Mouse (Mus musculus) spleen, postnatal 4 days (tissue): Measurements from ENCODE around the gene Psmb9.
A peak's percentile ranks its signal among the peaks of the same experiment; 100 is the strongest.

Source experiments
- DNase-seq, 2 experiments: peaks; one replicate each; pipeline ENCODE4 v3.0.0; 2022; ENCODE audit warnings: low spot score in 2 of 2

The Psmb9 gene

GRCm38 (mm10) chr17:34205746-34206176, 18.2 kb upstream of the Psmb9 start:
- DNase-seq, result peak; percentile 46 to 75

DNA sequence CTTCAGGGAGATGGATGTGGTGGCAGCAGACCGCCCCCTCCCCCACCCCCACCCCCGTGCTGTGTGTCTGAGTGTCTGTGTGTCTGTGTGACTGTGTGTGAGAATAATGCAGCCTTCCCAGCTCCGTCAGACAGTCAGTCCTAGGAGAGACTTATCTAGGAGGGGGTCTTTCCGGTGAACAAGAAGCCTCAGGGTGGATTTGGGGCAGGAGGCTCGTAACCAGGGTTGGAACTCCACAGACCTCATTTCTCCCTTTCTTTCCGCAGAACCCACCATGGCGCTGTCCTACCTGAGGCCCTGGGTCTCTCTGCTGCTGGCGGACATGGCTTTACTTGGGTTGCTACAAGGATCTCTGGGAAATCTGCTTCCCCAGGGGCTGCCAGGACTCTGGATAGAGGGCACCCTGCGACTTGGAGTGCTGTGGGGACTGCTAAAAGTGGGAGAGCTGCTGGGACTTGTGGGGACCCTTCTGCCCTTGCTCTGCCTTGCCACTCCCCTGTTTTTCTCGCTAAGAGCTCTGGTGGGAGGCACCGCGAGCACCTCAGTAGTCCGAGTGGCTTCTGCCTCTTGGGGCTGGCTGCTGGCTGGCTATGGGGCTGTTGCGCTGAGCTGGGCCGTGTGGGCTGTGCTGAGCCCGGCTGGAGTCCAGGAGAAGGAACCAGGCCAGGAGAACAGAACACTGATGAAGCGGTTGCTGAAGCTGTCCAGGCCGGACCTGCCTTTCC, 17.6 kb upstream of the Psmb9 start:
- DNase-seq, result peak; percentile 42 to 77

DNA sequence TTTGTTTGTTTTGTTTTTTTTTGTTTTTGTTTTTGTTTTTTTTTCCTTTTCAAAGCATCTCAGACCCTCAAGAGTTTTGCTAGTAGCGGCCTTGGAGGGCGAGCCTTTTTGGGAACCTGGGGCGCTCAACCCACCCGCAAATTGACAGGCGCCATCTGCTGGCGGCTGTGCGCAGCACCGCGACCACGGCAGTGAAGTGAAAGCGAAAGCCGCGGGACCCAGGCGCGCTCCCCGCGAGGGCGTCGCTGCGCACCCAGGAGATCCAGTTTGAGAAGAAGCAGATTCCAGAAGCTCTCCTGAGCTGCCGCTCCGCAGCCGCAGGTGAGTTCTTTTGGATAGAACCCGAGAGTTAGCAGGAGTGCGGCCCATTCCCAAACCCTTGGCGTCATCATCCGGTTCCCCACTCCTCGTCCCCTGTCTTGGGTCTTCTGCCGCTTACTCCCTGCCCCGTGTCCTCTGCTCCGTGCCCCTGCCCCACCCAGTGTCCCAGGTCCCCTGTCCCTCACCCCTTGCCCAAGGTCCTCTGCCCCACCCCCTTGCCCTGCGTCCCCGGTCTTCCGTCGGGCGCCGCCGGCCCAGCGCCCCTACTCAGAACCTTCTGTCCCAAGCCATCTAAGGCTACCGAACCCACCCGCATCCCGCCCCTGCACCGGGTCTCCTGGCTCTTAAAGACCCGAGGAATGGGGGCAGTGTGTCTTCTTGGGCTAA, 16.9 kb upstream of the Psmb9 start:
- peak; percentile 93 to 98 for DNase-seq

DNA sequence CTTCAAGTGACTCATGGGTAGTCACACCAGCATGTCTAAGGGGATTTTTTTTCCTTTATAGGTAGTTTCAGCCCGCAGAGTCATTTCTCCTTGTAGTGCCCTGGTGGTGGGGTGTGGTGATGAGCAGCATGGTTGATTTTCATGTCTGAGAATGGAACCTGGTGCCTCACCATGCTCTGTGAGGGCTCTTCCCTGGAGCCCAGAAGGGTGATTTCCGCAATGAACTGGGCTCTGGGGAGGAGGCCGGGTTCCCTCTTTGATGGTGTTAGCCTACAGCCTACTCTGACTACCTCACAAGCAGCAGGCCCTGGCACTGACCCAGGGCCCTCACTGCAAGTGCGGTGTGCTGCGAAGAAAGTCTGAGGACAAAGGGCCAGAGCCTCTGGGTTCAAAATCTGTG, 15.9 kb upstream of the Psmb9 start, which contains the start of gene Tap2:
Gene Tap2 (plus strand): TSS at position 84 of the 400 bp plus-strand sequence.
- no peak for DNase-seq

- DNase-seq, result no peak
These were observed 15.3 kb upstream of the Psmb9 start for GRCm38 (mm10) chr17:34202760-34203442.

GRCm38 (mm10) chr17:34201506-34202055, 14.0 kb upstream of the Psmb9 start:
- no peak for DNase-seq

DNA sequence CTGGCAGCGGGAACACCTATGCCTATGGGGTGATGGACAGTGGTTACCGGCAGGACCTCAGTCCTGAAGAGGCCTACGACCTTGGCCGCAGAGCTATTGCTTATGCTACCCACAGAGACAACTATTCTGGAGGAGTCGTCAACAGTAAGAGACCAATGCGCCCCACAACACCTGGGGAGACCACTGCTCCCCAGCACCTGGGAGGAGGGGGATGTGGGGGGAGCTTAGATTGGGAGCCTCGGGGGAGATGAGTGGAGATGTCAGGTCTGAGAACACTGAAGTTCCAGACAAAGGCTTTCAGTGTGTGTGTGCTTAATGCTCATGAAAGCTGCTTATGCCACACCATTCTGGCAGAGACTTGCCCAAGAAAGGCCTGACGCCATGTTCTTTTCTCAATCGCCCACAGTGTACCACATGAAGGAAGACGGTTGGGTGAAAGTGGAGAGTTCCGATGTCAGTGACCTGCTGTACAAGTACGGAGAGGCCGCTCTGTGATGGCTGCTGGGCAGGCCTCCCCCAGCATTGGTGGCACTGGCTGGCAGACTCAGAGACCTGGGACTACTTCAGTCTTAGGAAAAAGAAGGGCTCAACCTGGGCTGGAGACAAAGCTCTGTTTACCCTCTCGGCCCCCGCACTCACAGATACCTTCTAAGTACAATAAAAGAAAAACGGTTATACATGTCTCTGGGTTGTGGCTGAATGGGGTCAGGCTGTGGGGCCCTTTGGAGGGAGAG, 13.4 kb upstream of the Psmb9 start:
- DNase-seq, result no peak

GRCm38 (mm10) chr17:34200047-34200446, 12.5 kb upstream of the Psmb9 start:
- DNase-seq, result no peak

- DNase-seq, result no peak
These were observed 11.6 kb upstream of the Psmb9 start for GRCm38 (mm10) chr17:34199050-34199619.

DNA sequence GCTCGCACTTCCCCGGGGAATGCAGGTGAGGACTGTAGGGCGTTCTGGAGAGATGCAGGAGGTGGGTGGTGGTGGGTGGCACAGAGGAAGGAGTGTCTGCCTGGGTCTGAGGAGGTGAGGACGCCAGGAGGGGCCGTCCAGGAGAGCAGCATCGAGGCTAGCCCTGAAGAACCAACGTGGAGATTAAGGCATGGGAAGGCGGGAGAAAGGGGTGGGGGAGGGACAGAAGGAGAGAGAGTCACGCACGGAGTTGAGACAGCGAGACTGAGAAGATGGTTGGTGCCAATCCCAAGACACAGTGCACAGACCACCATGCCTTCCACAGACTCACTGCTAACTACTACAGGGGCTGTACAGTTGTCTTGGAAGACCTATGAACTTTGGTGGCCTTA, 11.0 kb upstream of the Psmb9 start:
- DNase-seq, result no peak

GRCm38 (mm10) chr17:34197904-34198520, 10.4 kb upstream of the Psmb9 start:
- DNase-seq, result peak; percentile 67 to 80

DNA sequence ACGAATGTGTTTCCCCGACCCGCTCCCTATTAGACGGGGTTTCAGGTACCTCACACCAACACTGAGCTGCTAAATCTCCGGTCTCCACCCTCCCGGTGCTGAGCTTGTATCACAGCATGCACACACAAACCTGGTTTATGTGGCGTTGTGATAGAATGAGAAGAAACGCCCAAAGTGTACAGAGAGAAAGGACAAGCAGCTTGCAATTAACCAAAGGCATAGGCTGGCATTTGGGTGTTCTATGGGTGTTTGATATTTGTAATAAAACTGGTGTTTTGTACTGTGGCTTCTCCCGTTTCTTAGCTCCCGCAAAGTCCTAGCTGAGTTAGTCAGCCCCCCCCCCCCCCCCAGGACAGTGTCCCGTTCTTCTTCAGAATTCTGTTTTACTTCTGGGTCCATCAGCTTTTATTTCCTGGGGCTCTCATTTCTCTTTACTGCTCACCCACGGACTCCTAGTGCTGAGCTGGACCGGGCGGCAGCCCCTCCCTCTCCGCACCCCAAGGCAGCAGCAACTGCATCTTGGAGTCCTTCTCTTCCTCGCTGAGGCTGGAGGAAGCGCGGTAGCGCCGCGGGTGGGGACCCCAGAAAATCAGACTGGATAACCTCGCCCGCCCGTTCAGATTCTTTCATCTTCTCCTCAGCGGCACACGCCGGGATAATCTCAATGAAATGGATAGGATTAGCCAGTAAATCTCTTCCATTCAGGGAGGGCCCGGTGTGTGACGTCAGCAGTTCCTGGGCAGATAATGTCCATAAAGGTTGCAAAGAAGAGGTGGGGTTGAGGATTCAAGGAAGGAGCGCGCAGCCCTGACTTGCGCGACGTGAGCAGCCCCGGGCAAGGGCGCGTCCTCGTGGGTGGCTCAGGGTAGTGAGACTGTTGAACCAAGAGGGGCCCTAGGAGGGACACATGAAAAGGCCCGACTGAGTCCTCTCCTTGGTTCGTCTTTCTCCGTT, 9.7 kb upstream of the Psmb9 start, which contains the start of gene Psmb8:
Gene Psmb8 (plus strand): TSS at position 781 of the 954 bp plus-strand sequence.
- DNase-seq, result peak; percentile 78 to 89

DNA sequence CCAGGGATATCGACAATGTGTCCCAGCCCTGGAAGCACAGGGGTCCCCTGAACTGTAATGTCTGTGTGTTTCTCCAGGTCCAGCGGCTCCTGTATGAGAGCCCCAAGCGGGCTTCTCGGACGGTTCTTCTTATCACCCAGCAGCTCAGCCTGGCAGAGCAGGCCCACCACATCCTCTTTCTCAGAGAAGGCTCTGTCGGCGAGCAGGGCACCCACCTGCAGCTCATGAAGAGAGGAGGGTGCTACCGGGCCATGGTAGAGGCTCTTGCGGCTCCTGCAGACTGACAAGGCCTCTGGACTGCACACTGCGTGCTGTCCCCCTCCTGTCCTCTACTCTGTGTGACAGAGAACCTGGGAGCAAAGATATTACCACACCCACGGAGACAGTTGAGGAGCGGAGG, 8.9 kb upstream of the Psmb9 start:
- peak; percentile 59 to 78 for DNase-seq

DNA sequence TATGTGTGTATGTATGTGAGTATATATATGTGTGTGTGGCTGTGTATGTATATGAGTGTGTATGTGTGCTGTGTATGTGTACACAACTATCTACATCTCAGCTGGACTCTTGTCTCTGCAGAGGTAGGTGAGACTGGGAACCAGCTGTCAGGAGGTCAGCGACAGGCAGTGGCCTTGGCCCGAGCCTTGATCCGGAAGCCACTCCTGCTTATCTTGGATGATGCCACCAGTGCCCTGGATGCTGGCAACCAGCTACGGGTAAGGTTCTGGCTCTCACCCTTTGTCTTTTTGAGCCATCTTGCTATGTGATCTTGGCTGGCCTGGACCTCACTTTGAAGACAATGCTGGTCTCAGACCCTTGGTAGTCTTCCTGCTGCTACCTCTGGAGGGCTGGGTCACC, 7.2 kb upstream of the Psmb9 start:
- no peak for DNase-seq

GRCm38 (mm10) chr17:34193468-34193867, 5.9 kb upstream of the Psmb9 start:
- DNase-seq, result no peak

DNA sequence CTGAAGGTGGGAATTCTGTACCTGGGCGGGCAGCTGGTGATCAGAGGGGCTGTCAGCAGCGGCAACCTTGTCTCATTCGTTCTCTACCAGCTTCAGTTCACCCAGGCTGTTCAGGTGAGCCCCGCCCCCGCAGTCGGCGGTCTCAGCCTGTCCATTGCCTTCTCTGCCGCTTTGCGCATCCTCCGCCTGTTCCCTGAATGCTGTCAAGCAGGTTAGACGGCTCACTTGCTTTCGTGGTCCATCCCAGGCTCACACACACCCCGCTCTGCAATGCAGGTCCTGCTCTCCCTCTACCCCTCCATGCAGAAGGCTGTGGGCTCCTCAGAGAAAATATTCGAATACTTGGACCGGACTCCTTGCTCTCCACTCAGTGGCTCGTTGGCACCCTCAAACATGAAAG, 5.3 kb upstream of the Psmb9 start:
- DNase-seq, result no peak

- DNase-seq, result no peak
These were observed 1.4 kb upstream of the Psmb9 start for GRCm38 (mm10) chr17:34188986-34189385.

DNA sequence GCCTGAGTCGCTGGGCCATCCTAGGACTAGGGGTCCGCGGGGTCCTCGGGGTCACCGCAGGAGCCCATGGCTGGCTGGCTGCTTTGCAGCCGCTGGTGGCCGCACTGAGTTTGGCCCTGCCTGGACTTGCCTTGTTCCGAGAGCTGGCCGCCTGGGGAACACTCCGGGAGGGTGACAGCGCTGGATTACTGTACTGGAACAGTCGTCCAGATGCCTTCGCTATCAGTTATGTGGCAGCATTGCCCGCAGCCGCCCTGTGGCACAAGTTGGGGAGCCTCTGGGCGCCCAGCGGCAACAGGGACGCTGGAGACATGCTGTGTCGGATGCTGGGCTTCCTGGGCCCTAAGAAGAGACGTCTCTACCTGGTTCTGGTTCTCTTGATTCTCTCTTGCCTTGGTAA, 446 bp upstream of the Psmb9 start:
- DNase-seq, result peak; percentile 61 to 82

GRCm38 (mm10) chr17:34186885-34187260, 691 bp downstream of the Psmb9 start:
- no peak for DNase-seq

- no peak for DNase-seq
These were observed 2.0 kb downstream of the Psmb9 start for GRCm38 (mm10) chr17:34185526-34185925.
